Mouse (Mus musculus) kidney, adult 18-20 months (tissue): ENCODE results near the gene Vps16.

Source experiments
- DNase-seq: peaks from one replicate; pipeline ENCODE4 v3.0.0; 2021

Vps16 gene

DNA sequence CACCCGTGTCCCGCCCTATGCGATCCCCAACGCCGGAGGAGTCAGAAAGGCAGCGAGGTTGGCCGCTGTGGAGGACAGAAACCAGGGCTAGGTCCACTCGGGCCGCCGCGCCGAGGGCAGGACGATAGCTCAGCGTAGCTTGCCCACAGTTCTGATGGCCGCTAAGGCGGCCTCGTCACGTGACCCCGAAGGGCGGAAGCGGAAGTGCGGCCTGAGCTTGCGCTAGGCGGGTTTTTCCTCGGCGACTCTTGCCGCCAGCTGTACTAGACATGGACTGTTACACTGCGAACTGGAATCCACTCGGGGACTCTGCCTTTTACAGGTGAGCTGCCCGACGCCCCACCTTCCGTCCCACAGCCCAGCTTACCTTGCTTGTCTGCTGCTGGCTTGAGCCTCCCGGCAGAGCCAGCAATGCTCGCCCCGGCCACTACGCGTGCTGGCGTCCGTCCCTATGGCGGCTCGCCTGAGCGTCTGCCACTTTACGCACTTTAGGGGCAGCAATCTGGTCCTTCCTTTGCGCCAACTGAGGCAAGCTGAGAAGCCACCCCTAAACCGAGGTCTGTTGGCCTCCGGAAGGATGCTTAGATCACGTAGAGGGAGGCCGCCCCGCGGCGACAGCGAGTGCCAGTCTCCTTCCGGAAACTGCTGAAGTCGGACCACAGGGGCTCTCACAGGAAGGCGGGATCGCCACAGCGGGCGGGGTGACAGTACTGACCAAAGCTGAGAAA is at the start of gene Vps16, which contains the start of gene Pced1a:
Gene Vps16 (plus strand): TSS at position 214 of the 728 bp plus-strand sequence.
Gene Pced1a (minus strand): TSS at position 576 of the 728 bp plus-strand sequence.
- peak; percentile 95 for DNase-seq

GRCm38 (mm10) chr2:130374951-130375350 is 49.2 kb upstream of the Vps16 start:
- no peak for DNase-seq

DNA sequence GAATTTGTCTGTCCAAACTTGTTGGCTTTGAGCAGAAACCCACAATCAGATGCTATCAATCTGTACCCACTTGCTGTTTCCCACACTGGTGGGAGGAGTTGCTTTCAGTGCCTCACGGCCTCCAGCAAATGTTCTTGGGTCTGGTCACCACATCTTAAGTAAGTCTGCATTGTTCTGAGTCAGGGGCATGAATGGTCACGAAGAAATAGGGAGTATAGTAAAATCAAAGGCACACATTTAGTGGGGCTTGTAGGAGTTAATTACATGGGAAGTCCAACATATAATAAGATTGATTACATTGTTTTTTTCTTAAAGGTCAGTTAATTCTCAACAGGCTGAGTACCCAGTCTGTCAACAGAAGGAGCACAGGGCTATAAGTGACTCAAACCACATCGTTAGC is 40.9 kb upstream of the Vps16 start:
- DNase-seq: no peak

GRCm38 (mm10) chr2:130383895-130384294 is 40.2 kb upstream of the Vps16 start:
- DNase-seq: no peak

DNA sequence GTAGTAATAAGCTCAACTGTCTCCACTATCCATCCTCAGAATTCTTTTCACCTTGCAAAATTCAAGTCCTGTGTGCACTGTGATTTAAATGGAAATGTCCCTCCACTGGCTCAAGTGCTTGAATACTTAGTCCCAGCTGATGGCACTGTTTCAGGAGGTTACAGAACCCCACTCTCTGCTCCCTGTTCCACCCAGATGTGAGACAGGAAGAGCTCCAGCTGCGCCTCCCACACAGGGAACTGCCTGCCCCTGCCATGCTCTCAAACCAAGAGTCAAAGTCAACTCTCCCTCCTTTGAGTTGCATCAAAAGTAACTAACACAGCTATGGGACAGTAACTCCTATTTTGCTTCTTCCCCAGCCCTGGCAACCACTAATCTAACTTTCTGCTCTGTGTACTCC is 37.9 kb upstream of the Vps16 start:
- no peak for DNase-seq

DNA sequence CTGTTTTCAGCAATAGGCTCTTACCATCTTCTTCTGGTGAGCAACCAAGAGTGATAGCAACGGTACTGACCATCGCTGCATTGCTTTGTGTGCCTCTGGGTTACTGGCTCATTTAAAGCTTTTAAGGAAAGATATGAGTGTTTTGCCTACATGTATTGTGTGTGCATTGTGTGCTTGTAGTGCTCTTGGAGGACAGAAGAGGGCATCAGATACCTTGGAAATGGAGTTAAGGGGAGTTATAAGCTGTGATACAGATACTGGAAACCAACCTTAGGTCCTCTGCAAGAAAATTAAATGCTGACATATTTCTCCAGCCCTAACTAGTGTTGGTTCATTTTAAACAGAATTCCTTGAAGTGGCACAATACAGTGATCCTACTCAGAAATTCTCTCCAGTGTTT is 35.3 kb upstream of the Vps16 start:
- DNase-seq: no peak

GRCm38 (mm10) chr2:130390993-130391625 is 33.0 kb upstream of the Vps16 start:
- no peak for DNase-seq

GRCm38 (mm10) chr2:130392836-130393235 is 31.3 kb upstream of the Vps16 start:
- DNase-seq: no peak

DNA sequence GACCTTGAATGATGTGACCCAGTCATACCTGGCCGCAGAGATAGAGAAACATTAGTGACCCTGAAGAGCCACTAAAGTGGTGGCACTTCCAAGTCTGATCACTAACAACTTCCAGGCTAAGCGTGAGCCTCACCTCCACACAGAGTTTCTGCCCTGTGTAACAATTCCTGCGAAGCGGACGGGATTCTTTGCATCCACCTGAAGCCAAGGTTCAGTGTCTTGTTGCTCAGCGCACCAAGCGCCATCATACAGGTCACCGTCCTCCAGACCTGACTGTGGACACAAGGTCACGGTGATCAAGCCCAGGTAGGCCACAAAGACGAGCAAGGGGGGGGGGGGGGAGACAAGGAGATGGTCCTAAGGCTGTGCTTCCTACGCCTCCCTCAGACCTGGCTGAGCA is 28.4 kb upstream of the Vps16 start:
- DNase-seq: no peak

DNA sequence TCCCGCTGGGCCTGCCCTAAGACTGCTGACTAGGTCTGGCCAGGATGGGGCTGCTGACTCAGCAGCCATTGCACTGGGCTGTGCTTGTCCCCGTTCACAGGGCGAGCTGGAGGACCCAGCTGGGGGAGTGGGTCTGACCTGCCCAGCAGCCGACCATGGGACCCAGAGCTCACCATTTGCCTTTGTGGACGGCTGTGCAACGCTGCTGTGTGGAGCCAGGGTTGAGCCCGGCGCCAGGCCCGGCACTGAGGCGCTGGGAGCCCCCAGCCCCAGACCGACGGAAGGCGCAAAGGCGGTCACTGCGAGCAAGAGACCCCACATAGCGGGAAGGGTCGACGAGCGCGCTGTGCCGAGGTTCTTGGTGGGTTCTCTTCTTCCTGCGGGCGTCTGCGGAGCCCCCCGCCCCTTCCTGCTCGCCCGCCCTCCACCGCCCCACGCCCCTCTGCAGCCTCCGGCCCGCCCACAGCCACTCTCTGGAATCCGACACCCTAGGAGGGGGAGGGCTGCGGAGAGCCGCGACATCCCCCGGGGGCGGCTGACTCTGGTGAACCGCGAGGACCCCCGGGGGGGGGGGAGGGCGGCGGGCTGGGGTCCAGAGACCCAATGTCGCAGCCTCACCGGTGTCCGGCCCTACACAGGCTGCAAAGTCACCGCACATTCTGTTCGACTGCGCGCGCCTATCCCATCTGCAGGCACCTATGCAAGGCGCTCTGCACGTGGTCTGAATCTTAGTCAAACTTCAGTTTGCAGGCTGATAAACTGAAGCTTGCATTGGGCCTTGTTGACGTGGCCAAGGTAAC is 26.8 kb upstream of the Vps16 start, which contains the start of gene Cpxm1:
Gene Cpxm1 (minus strand): TSS at position 389 of the 800 bp plus-strand sequence.
- DNase-seq: peak; percentile 11

DNA sequence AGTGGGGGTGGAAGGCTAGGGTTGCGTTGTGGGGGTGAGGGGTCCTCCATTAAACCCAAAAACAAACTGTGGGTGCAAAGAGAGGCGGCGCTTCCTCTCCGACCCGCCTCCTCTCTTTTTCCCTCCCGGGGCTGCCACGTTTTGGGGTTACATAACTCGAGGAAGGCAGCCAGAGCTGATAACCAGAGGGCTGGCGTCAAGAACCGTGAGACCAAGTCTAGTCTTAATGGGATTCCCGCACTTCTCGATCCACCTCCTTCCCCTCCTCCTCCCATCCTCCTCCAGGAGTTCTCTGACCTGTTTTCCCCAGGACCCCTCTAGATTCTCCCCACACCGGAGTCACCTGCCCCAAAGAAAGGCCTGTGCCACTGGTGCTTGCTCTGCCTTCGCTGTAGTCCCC is 26.0 kb upstream of the Vps16 start:
- DNase-seq: no peak

GRCm38 (mm10) chr2:130400046-130400445 is 24.1 kb upstream of the Vps16 start:
- DNase-seq: no peak

GRCm38 (mm10) chr2:130401891-130402290 is 22.2 kb upstream of the Vps16 start:
- DNase-seq: no peak

- no peak for DNase-seq
Measured at GRCm38 (mm10) chr2:130404939-130405338, 19.2 kb upstream of the Vps16 start, which contains the start of the genes Gm28372 and 1700020A23Rik. TSS of gene Gm28372 (plus strand) at chr2:130405239. TSS of gene 1700020A23Rik (plus strand) at chr2:130405259.

GRCm38 (mm10) chr2:130406178-130406577 is 18.0 kb upstream of the Vps16 start, which contains the start of gene Tmem239:
TSS of gene Tmem239 (plus strand) at chr2:130406478.
- no peak for DNase-seq

- no peak for DNase-seq
Measured at GRCm38 (mm10) chr2:130408194-130408593, 15.9 kb upstream of the Vps16 start.

DNA sequence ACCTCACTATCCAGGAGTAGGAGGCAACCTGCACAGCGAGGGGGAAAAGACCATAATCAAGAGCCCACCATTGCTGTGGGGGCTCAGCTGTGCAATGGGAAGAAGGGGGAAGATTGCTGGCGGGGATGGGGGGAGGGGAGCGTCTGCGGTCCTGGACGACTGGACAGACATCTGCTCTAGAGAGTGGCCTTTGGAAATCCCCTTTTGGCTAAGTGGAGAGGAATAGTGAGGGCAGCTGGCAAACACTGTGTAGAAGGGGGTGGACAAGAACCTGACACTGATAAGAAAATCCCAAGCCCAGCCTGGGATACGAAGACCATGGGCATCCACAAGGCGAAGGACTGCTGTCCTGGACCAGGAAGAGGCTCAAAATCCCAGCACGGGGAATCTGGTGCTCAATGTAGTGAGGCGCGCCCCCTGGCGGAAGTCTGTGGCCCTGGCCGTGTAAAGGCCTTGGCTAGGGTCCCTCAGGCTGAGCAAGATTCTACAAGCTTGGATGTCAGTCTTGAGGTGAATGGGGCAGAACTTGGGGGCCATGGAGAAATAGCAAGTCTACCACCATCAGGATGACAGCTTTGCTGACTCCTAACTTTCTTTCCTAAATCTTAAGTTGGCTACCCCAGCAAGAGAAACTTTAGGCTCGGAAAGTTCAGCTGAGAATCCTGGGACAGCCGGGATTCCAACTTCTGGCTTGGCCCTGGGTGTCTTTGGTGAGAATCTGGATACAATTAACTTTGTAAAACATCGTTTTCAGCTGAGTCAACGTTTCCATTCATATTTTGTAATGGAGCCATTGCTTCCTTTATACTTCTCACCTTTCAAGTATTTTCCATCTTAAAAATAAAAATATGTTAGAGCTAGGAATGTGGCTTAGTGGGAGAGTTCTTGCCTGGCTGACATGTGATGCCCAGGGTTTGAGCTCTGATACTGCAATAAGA is 12.3 kb upstream of the Vps16 start:
- peak; percentile 85 for DNase-seq

DNA sequence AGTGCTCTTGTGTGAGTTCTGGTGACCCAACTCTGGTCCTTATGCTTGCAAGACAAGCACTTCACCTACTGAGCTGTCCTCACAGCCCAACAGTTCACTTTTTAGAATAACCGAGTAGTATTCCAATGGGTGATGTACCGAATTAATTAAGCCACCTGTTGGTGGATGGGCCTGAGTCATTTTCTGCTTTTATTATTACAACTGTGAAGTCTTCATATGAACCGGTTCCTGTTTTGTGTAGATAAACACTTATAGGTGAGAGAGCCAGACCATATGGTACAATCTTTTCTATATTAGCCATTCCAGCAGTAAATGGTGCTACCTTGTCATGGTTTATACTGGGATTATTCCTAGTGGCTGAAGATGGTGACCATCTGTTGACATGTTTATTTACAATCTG is 11.4 kb upstream of the Vps16 start:
- no peak for DNase-seq

GRCm38 (mm10) chr2:130414094-130414856 is 9.9 kb upstream of the Vps16 start:
- DNase-seq: no peak

- DNase-seq: no peak
Measured at GRCm38 (mm10) chr2:130421781-130422620, 2.1 kb upstream of the Vps16 start.
